Mouse (Mus musculus) layer of hippocampus, postnatal 10 days (tissue): ENCODE measurements around the gene Tmem14a. TPM values are rescaled to one million over a fixed set of nuclear protein-coding genes. Genes with fewer than 3 reads are reported as not detected.
"Not testable (repeated sequence)": the region's sequence is repeated elsewhere in the genome, so short reads cannot be mapped to it uniquely, and the experiment has no call there.

ENCODE experiments used
- DNase-seq, 2 experiments: peaks; one replicate each; pipeline ENCODE4 v3.0.0; 2021; ENCODE audit warnings: low spot score in 2 of 2
- long read RNA-seq: library from polyadenylated mRNA; stranded (forward); transcript quantifications from one replicate; pipeline ENCODE4 v2.0.0, GENCODE M21; 2023
- total RNA-seq, 2 experiments: library from RNA; stranded (reverse); gene quantifications; 2 replicates each; pipeline ENCODE4 v1.2.3; 2021

Gene Tmem14a
- 10 to 100 TPM; 19.0 to 20.2 TPM for total RNA-seq
- long read RNA-seq, transcript Tmem14a-202 (5 exons, 1,168 nt) = major isoform, 28 of 35 reads
- long read RNA-seq, transcript Tmem14a-201 (5 exons, 1,261 nt) = minor isoform, 5 of 35 reads
- long read RNA-seq, partial matches to known transcripts = 1 of 35 reads
- long read RNA-seq, other reads (novel, unspliced or antisense) = 1 of 35 reads

- peak; percentile 89 to 92 for DNase-seq
These were observed at the start of gene Tmem14a for GRCm38 (mm10) chr1:21218489-21218919. Gene Tmem14a (plus strand): TSS chr1:21218575.

- no peak for DNase-seq
These were observed 33.2 kb upstream of the Tmem14a start for GRCm38 (mm10) chr1:21185196-21185595.

GRCm38 (mm10) chr1:21206241-21206640 lies 12.1 kb upstream of the Tmem14a start:
- DNase-seq = no peak

GRCm38 (mm10) chr1:21213537-21213936 lies 4.8 kb upstream of the Tmem14a start:
- not testable (repeated sequence) for DNase-seq

GRCm38 (mm10) chr1:21213991-21214692 lies 4.2 kb upstream of the Tmem14a start:
- DNase-seq = not testable (repeated sequence)

- no peak for DNase-seq
These were observed 9.5 kb downstream of the Tmem14a start for GRCm38 (mm10) chr1:21227756-21228395.

- not testable (repeated sequence) for DNase-seq
These were observed 10.7 kb downstream of the Tmem14a start for GRCm38 (mm10) chr1:21228740-21229722.

- no peak for DNase-seq
These were observed 12.0 kb downstream of the Tmem14a start for GRCm38 (mm10) chr1:21230376-21230775.

- no peak for DNase-seq
These were observed 13.5 kb downstream of the Tmem14a start for GRCm38 (mm10) chr1:21231744-21232464.

GRCm38 (mm10) chr1:21232516-21232915 lies 14.1 kb downstream of the Tmem14a start:
- DNase-seq = no peak

GRCm38 (mm10) chr1:21235359-21235758 lies 17.0 kb downstream of the Tmem14a start:
- no peak for DNase-seq

GRCm38 (mm10) chr1:21239911-21240898 lies 21.8 kb downstream of the Tmem14a start, which contains the start of gene Gsta3:
Gene Gsta3 (plus strand): TSS chr1:21240589.
- DNase-seq = no peak

GRCm38 (mm10) chr1:21241096-21241495 lies 22.7 kb downstream of the Tmem14a start:
- DNase-seq = no peak

- DNase-seq = no peak
These were observed 26.1 kb downstream of the Tmem14a start for GRCm38 (mm10) chr1:21244290-21244960.

GRCm38 (mm10) chr1:21246136-21246535 lies 27.8 kb downstream of the Tmem14a start:
- no peak for DNase-seq

- no peak for DNase-seq
These were observed 29.5 kb downstream of the Tmem14a start for GRCm38 (mm10) chr1:21247896-21248295.

- DNase-seq = no peak
These were observed 30.4 kb downstream of the Tmem14a start for GRCm38 (mm10) chr1:21248560-21249390.

- no peak for DNase-seq
These were observed 33.3 kb downstream of the Tmem14a start for GRCm38 (mm10) chr1:21251661-21252060.
